ENCODE assay signal across 16 mouse cellular contexts in genomic region chr8:84650213-84650612, GRCm38 (mm10). TPM values are rescaled to one million over a fixed set of nuclear protein-coding genes. Genes with fewer than 3 reads are reported as not detected.
A peak's percentile ranks its signal among the peaks of the same experiment; 100 is the strongest.
DNase-seq lines count a peak whose midpoint lies in the region; ATAC-seq and TF ChIP-seq lines count a peak whose summit lies in the region.
"Had no signal": no experiment of that assay in that cellular context is flagged by ENCODE, and none has a peak within 500 bp of the region (broad histone marks: within the 10 kb centered on the region; RNA-seq: fewer than 3 reads in every experiment).

No protein-coding gene starts in this region.

- 49% methylated on average over 3 of the region's 3 CpGs for WGBS in heart, embryonic 13.5 days
- WGBS in hindbrain, embryonic 12.5 days = 46% methylated on average over 3 of the region's 3 CpGs
- WGBS in limb, embryonic 15.5 days = 51% methylated on average over 3 of the region's 3 CpGs

- TF ChIP-seq EP300 in ES-Bruce4 (IDR thresholded peaks at IDR 0.05; ENCODE audit: insufficient read depth, low read depth, low read length) = peak; percentile 100

- H3K9ac ChIP-seq in heart, embryonic 13.5 days = peak overlapping the region; percentile 30; the same call in 1 of the 2 replicates
- peak overlapping the region; percentile 59 for H3K9ac ChIP-seq in ES-Bruce4 (ENCODE audit: low read depth, poor library complexity, severe bottlenecking)
- no peak overlapping the region for H3K9ac ChIP-seq in hindbrain, embryonic 12.5 days
- no peak overlapping the region for H3K9ac ChIP-seq in limb, embryonic 15.5 days
- H3K9ac ChIP-seq: heart, embryonic 15.5 days; neural tube, embryonic 12.5 days had no signal

- intact Hi-C loops in heart, postnatal 14 days (cut with DNase I) = no loop called here

- H3K36me3 ChIP-seq in heart, embryonic 13.5 days = no peaks in the 10 kb centered on the region
- peaks cover 10% of the 10 kb centered on the region for H3K36me3 ChIP-seq in ES-Bruce4 (ENCODE audit: control insufficient read depth, insufficient read depth, low read length, poor library complexity, severe bottlenecking)
- H3K36me3 ChIP-seq in hindbrain, embryonic 12.5 days = no peaks in the 10 kb centered on the region
- H3K36me3 ChIP-seq in limb, embryonic 15.5 days = no peaks in the 10 kb centered on the region
- H3K36me3 ChIP-seq: heart, embryonic 15.5 days; neural tube, embryonic 12.5 days had no signal

- H3K4me1 ChIP-seq in heart, embryonic 13.5 days = peaks cover 32% of the 10 kb centered on the region
- peaks cover 5% of the 10 kb centered on the region for H3K4me1 ChIP-seq in ES-Bruce4 (ENCODE audit: control insufficient read depth, insufficient read depth, low read length)
- peaks cover 23% of the 10 kb centered on the region for H3K4me1 ChIP-seq in hindbrain, embryonic 12.5 days
- peaks cover 25% of the 10 kb centered on the region for H3K4me1 ChIP-seq in limb, embryonic 15.5 days

- H3K9me3 ChIP-seq in heart, embryonic 13.5 days = no peaks in the 10 kb centered on the region
- H3K9me3 ChIP-seq in ES-Bruce4 (replicated peaks; ENCODE audit: control insufficient read depth, insufficient read depth, low read length, poor library complexity, severe bottlenecking) = no peaks in the 10 kb centered on the region
- no peaks in the 10 kb centered on the region for H3K9me3 ChIP-seq in hindbrain, embryonic 12.5 days (replicated peaks)
- H3K9me3 ChIP-seq in limb, embryonic 15.5 days = no peaks in the 10 kb centered on the region
- H3K9me3 ChIP-seq: heart, embryonic 15.5 days; neural tube, embryonic 12.5 days had no signal

- H3K27ac ChIP-seq in heart, embryonic 13.5 days (replicated peaks) = no peak overlapping the region
- peak overlapping the region; percentile 100 for H3K27ac ChIP-seq in ES-Bruce4 (ENCODE audit: insufficient read depth, low read length)
- peak overlapping the region; percentile 62; the same call in 1 of the 2 replicates for H3K27ac ChIP-seq in hindbrain, embryonic 12.5 days
- peak overlapping the region; percentile 70 for H3K27ac ChIP-seq in limb, embryonic 15.5 days
- H3K27ac ChIP-seq: heart, embryonic 15.5 days; neural tube, embryonic 12.5 days had no signal

- TF ChIP-seq CTCF in ES-Bruce4 (IDR thresholded peaks at IDR 0.05; ENCODE audit: low read depth, low read length) = no peak

- no peak for DNase-seq in heart, postnatal 14 days
- no peak for DNase-seq in ovary, postnatal 36 days (ENCODE audit: low spot score)
- no peak for DNase-seq in frontal cortex, postnatal 14 days (ENCODE audit: low spot score in 2 of 2)
- DNase-seq in left cerebral cortex, adult 9 months (ENCODE audit: low spot score in 2 of 2) = no peak
- DNase-seq: adrenal gland, postnatal 36 days; B cell, adult 2 months; cerebellum, adult 2 months; lung, postnatal 4 days; right cerebral cortex, postnatal 4 days had no signal

- H3K4me3 ChIP-seq in heart, embryonic 13.5 days = no peak overlapping the region
- peak overlapping the region; percentile 30 for H3K4me3 ChIP-seq in ES-Bruce4 (ENCODE audit: low read depth, low read length)
- H3K4me3 ChIP-seq in hindbrain, embryonic 12.5 days = no peak overlapping the region
- H3K4me3 ChIP-seq in limb, embryonic 15.5 days = no peak overlapping the region
- H3K4me3 ChIP-seq: heart, embryonic 15.5 days; neural tube, embryonic 12.5 days had no signal

- no peak for TF ChIP-seq POLR2A in ES-Bruce4 (IDR thresholded peaks at IDR 0.05; ENCODE audit: insufficient read depth, low read length)

- no peak for ATAC-seq in heart, embryonic 13.5 days (ENCODE audit: extremely low read depth, insufficient number of reproducible peaks, low FRiP score, low TSS enrichment)
- ATAC-seq in hindbrain, embryonic 12.5 days (ENCODE audit: low FRiP score) = no peak; the same call in 1 of the 2 replicates
- no peak for ATAC-seq in limb, embryonic 15.5 days (ENCODE audit: insufficient number of reproducible peaks, low FRiP score, low TSS enrichment, low read depth)
- ATAC-seq: Patski had no signal

- H3K4me2 ChIP-seq in heart, embryonic 13.5 days = no peak overlapping the region
- H3K4me2 ChIP-seq in hindbrain, embryonic 12.5 days (replicated peaks) = no peak overlapping the region
- no peak overlapping the region for H3K4me2 ChIP-seq in limb, embryonic 15.5 days
- H3K4me2 ChIP-seq: heart, embryonic 15.5 days; neural tube, embryonic 12.5 days had no signal

- H3K27me3 ChIP-seq in heart, embryonic 13.5 days (replicated peaks) = no peaks in the 10 kb centered on the region
- no peaks in the 10 kb centered on the region for H3K27me3 ChIP-seq in ES-Bruce4 (ENCODE audit: control insufficient read depth, insufficient read depth, low read length, poor library complexity, severe bottlenecking)
- H3K27me3 ChIP-seq in hindbrain, embryonic 12.5 days = no peaks in the 10 kb centered on the region
- H3K27me3 ChIP-seq in limb, embryonic 15.5 days = no peaks in the 10 kb centered on the region
- H3K27me3 ChIP-seq: heart, embryonic 15.5 days; neural tube, embryonic 12.5 days; Patski had no signal

RNA-seq across cellular contexts. Expression of gene Ier2, which starts 12.4 kb away (rescaled TPM):
- 43.0 and 44.8 TPM in 2 replicates for polyA plus RNA-seq in heart, embryonic 13.5 days (2015; fragmentation: Nextera tagmentation; extraction: Ambion mirVana)
- 10 to 100 TPM; 26.2 to 29.4 TPM for total RNA-seq in heart, postnatal 14 days (2021)
- polyA plus RNA-seq in ES-Bruce4 (2011; ENCODE audit: insufficient read depth, insufficient read length, low read depth, missing spikeins) = 42.8 and 44.8 TPM in 2 replicates
- polyA plus RNA-seq in hindbrain, embryonic 12.5 days (2016; fragmentation: Nextera tagmentation; extraction: Ambion mirVana) = 62.5 and 64.8 TPM in 2 replicates
- 80.6 and 81.7 TPM in 2 replicates for polyA plus RNA-seq in limb, embryonic 15.5 days (2015; fragmentation: Nextera tagmentation; extraction: Ambion mirVana)

RNA-seq across cellular contexts. Expression of gene Trmt1, which starts 35.9 kb away (rescaled TPM):
- 47.6 and 51.6 TPM in 2 replicates for polyA plus RNA-seq in heart, embryonic 13.5 days (2015; fragmentation: Nextera tagmentation; extraction: Ambion mirVana)
- 10 to 100 TPM; 32.5 to 35.2 TPM for total RNA-seq in heart, postnatal 14 days (2021)
- polyA plus RNA-seq in ES-Bruce4 (2011; ENCODE audit: insufficient read depth, insufficient read length, low read depth, missing spikeins) = 77.6 and 79.8 TPM in 2 replicates
- 51.2 and 55.9 TPM in 2 replicates for polyA plus RNA-seq in hindbrain, embryonic 12.5 days (2016; fragmentation: Nextera tagmentation; extraction: Ambion mirVana)
- polyA plus RNA-seq in limb, embryonic 15.5 days (2015; fragmentation: Nextera tagmentation; extraction: Ambion mirVana) = 63.3 and 64.5 TPM in 2 replicates

RNA-seq across cellular contexts. Expression of gene Nacc1, which starts 37.4 kb away (rescaled TPM):
- 15.1 and 15.7 TPM in 2 replicates for polyA plus RNA-seq in heart, embryonic 13.5 days (2015; fragmentation: Nextera tagmentation; extraction: Ambion mirVana)
- total RNA-seq in heart, postnatal 14 days (2021) = 10 to 100 TPM; 35.6 to 40.5 TPM
- 89.7 and 97.9 TPM in 2 replicates for polyA plus RNA-seq in ES-Bruce4 (2011; ENCODE audit: insufficient read depth, insufficient read length, low read depth, missing spikeins)
- polyA plus RNA-seq in hindbrain, embryonic 12.5 days (2016; fragmentation: Nextera tagmentation; extraction: Ambion mirVana) = 20.9 and 21.3 TPM in 2 replicates
- 13.5 and 13.8 TPM in 2 replicates for polyA plus RNA-seq in limb, embryonic 15.5 days (2015; fragmentation: Nextera tagmentation; extraction: Ambion mirVana)

RNA-seq across cellular contexts. Expression of gene Lyl1, which starts 51.0 kb away (rescaled TPM):
- polyA plus RNA-seq in heart, embryonic 13.5 days (2015; fragmentation: Nextera tagmentation; extraction: Ambion mirVana) = 15.4 and 17.1 TPM in 2 replicates
- total RNA-seq in heart, postnatal 14 days (2021) = 1 to 10 TPM; 5.8 to 6.7 TPM
- polyA plus RNA-seq in ES-Bruce4 (2011; ENCODE audit: insufficient read depth, insufficient read length, low read depth, missing spikeins) = not detected in 2 replicates
- 4.6 and 4.9 TPM in 2 replicates for polyA plus RNA-seq in hindbrain, embryonic 12.5 days (2016; fragmentation: Nextera tagmentation; extraction: Ambion mirVana)
- polyA plus RNA-seq in limb, embryonic 15.5 days (2015; fragmentation: Nextera tagmentation; extraction: Ambion mirVana) = 5.6 and 6.0 TPM in 2 replicates

Comparison
In these comparisons a context has a peak if more than half of its experiments do, and no peak if none do; other contexts are left out.
1. H3K9ac ChIP-seq: peak in heart, embryonic 13.5 days (single experiment) and ES-Bruce4 (single experiment); none in hindbrain, embryonic 12.5 days (single experiment) and limb, embryonic 15.5 days (single experiment).